Comparison of ENCODE assay signal across 29 mouse cellular contexts in genomic region chr11:90525311-90525710, GRCm38 (mm10).
DNase-seq lines count a peak whose midpoint lies in the region; ATAC-seq and TF ChIP-seq lines count a peak whose summit lies in the region.
"Had no signal": no experiment of that assay in that cellular context is flagged by ENCODE, and none has a peak within 500 bp of the region (broad histone marks: within the 10 kb centered on the region; RNA-seq: fewer than 3 reads in every experiment).

No protein-coding gene starts in this region.

- no peak overlapping the region for H3K4me2 ChIP-seq in kidney, embryonic 14.5 days (replicated peaks; ENCODE audit: low read depth, low read length)
- H3K4me2 ChIP-seq: embryonic facial prominence, embryonic 13.5 days; forebrain, embryonic 15.5 days; heart, embryonic 12.5 days; hindbrain, embryonic 13.5 days; limb, embryonic 15.5 days had no signal

- no peaks in the 10 kb centered on the region for H3K79me2 ChIP-seq in MEL (ENCODE audit: control insufficient read depth, insufficient read depth, low read length, poor library complexity)

- H3K4me3 ChIP-seq in MEL (ENCODE audit: control insufficient read depth in 1 of 2, insufficient read depth in 1 of 2, low read depth in 2 of 2, low read length in 2 of 2) = no peak overlapping the region
- H3K4me3 ChIP-seq in kidney, embryonic 14.5 days (ENCODE audit: low read length) = no peak overlapping the region
- H3K4me3 ChIP-seq: embryonic facial prominence, embryonic 13.5 days; forebrain, embryonic 10.5 days; forebrain, embryonic 15.5 days; heart, adult 2 months; heart, embryonic 12.5 days; hindbrain, embryonic 13.5 days; limb, embryonic 10.5 days; limb, embryonic 15.5 days had no signal

- H3K9me3 ChIP-seq in MEL (replicated peaks; ENCODE audit: insufficient read depth, low read length) = no peaks in the 10 kb centered on the region
- H3K9me3 ChIP-seq in kidney, embryonic 14.5 days (ENCODE audit: control insufficient read depth, low read length) = peaks cover 5% of the 10 kb centered on the region; the same call in 1 of the 2 replicates
- H3K9me3 ChIP-seq: forebrain, embryonic 15.5 days; heart, embryonic 12.5 days; hindbrain, embryonic 13.5 days; limb, embryonic 10.5 days; limb, embryonic 15.5 days had no signal

- no peak for TF ChIP-seq POLR2A in MEL (IDR thresholded peaks at IDR 0.05; ENCODE audit: control insufficient read depth in 1 of 2, insufficient read depth in 1 of 2, low read depth in 1 of 2, low read length in 2 of 2, poor library complexity in 1 of 2)

- no peak overlapping the region for H3K9ac ChIP-seq in MEL (ENCODE audit: control insufficient read depth, low read depth, low read length, poor library complexity, severe bottlenecking)
- no peak overlapping the region for H3K9ac ChIP-seq in kidney, embryonic 14.5 days (ENCODE audit: low read depth, low read length)
- H3K9ac ChIP-seq: embryonic facial prominence, embryonic 13.5 days; forebrain, embryonic 15.5 days; heart, embryonic 12.5 days; hindbrain, embryonic 13.5 days; limb, embryonic 15.5 days had no signal

- peak; percentile 61 for ATAC-seq in megakaryocyte progenitor cell, adult 5-6 weeks (replicated peaks; ENCODE audit: poor library complexity)
- ATAC-seq in kidney, embryonic 14.5 days (ENCODE audit: low FRiP score, low TSS enrichment) = no peak
- ATAC-seq: forebrain, embryonic 15.5 days; intestine, postnatal 0 days; lung, postnatal 0 days; Patski had no signal

- peaks cover 0 to 5% of the 10 kb centered on the region in 2 experiments; a peak in 2 of 4 replicates for H3K36me3 ChIP-seq in MEL (ENCODE audit: control insufficient read depth in 1 of 2, insufficient read depth in 2 of 2, low read length in 2 of 2)
- no peaks in the 10 kb centered on the region; the same call in 1 of the 2 replicates for H3K36me3 ChIP-seq in kidney, embryonic 14.5 days (ENCODE audit: control insufficient read depth, insufficient read depth, low read length)

- H3K27ac ChIP-seq in MEL (ENCODE audit: control insufficient read depth, low read depth, low read length) = no peak overlapping the region
- no peak overlapping the region for H3K27ac ChIP-seq in kidney, embryonic 14.5 days (ENCODE audit: low read depth, low read length)
- H3K27ac ChIP-seq: embryonic facial prominence, embryonic 13.5 days; forebrain, embryonic 10.5 days; forebrain, embryonic 15.5 days; heart, adult 2 months; hindbrain, embryonic 13.5 days; limb, embryonic 10.5 days; limb, embryonic 15.5 days had no signal

- no peaks in the 10 kb centered on the region for H3K27me3 ChIP-seq in MEL (ENCODE audit: control insufficient read depth in 1 of 2, insufficient read depth in 2 of 2, low read length in 2 of 2)
- H3K27me3 ChIP-seq in kidney, embryonic 14.5 days (ENCODE audit: control insufficient read depth, insufficient read depth, low read length) = no peaks in the 10 kb centered on the region
- H3K27me3 ChIP-seq: CH12.LX; embryonic facial prominence, embryonic 13.5 days; forebrain, embryonic 15.5 days; heart, embryonic 12.5 days; hindbrain, embryonic 13.5 days; limb, embryonic 15.5 days; Patski had no signal

- no peak for TF ChIP-seq CTCF in MEL (IDR thresholded peaks at IDR 0.05 in 2 of 3, conservative IDR thresholded peaks at IDR 0.05 in 1 of 3; ENCODE audit: control insufficient read depth in 1 of 3, insufficient read depth in 1 of 3, low read depth in 2 of 3, low read length in 3 of 3, poor library complexity in 1 of 3, severe bottlenecking in 1 of 3)

- TF ChIP-seq RAD21 in MEL (IDR thresholded peaks at IDR 0.05; ENCODE audit: low read depth, low read length) = no peak

- TF ChIP-seq EP300 in MEL (IDR thresholded peaks at IDR 0.05; ENCODE audit: low read depth in 1 of 2, low read length in 2 of 2) = peak in 1 of 2 experiments; percentile 16; a peak in 1 of 4 replicates

- 74% methylated on average over 2 of the region's 2 CpGs for WGBS in kidney, embryonic 14.5 days

- H3K4me1 ChIP-seq in MEL (ENCODE audit: control insufficient read depth in 1 of 2, insufficient read depth in 2 of 2, low read length in 2 of 2) = peaks cover 0 to 2% of the 10 kb centered on the region in 2 experiments; a peak in 2 of 4 replicates
- H3K4me1 ChIP-seq in kidney, embryonic 14.5 days (ENCODE audit: control insufficient read depth, insufficient read depth, low read length) = no peaks in the 10 kb centered on the region
- H3K4me1 ChIP-seq: embryonic facial prominence, embryonic 13.5 days; forebrain, embryonic 10.5 days; limb, embryonic 10.5 days; limb, embryonic 15.5 days had no signal

- DNase-seq in MEL (ENCODE audit: low read depth, low spot score) = peak; percentile 34
- DNase-seq in thymus, postnatal 10 days (ENCODE audit: low spot score in 2 of 2) = peak; percentile 37 to 46
- DNase-seq in layer of hippocampus, postnatal 10 days (ENCODE audit: low spot score in 2 of 2) = no peak
- no peak for DNase-seq in kidney, postnatal 10 days
- DNase-seq: adrenal gland, postnatal 10 days; cerebellum, adult 11 months; cerebellum, adult 9-10 months; cerebellum, postnatal 36 days; heart, adult 2 months; heart, postnatal 4 days; kidney, adult 9 months; kidney, postnatal 25 days; lung, postnatal 4 days; midbrain, embryonic 14.5 days; retina, postnatal 1 day; right cerebral cortex, postnatal 14 days had no signal

TF ChIP-seq in MEL, 35 proteins besides CTCF, POLR2A, EP300 and RAD21:
- TF ChIP-seq TCF12 (IDR thresholded peaks at IDR 0.05; ENCODE audit: low read depth, low read length) (peak; percentile 46), GATA1 (IDR thresholded peaks at IDR 0.05; ENCODE audit: low read depth, low read length) (0 out of 2 replicates have a peak, but pooled peaks have one; percentile 34), ETS1 (IDR thresholded peaks at IDR 0.05; ENCODE audit: low read depth, low read length) (peak; percentile 60), TAL1 (IDR thresholded peaks at IDR 0.05; ENCODE audit: low read length) (no peak), POLR2AphosphoS5 (IDR thresholded peaks at IDR 0.05; ENCODE audit: borderline replicate concordance, low read depth, low read length) (no peak)

Comparison
In these comparisons a context has a peak if more than half of its experiments do, and no peak if none do; other contexts are left out.
1. DNase-seq: peak in MEL (single experiment) and thymus, postnatal 10 days (2 of 2); none in layer of hippocampus, postnatal 10 days (0 of 2) and kidney, postnatal 10 days (single experiment).